Mouse (Mus musculus) kidney, adult 9 months (tissue): ENCODE results near the gene Psmg3.
A peak's percentile ranks its signal among the peaks of the same experiment; 100 is the strongest.

ENCODE experiments used
- DNase-seq: peaks from one replicate; pipeline ENCODE4 v3.0.0; 2022

Psmg3 gene

DNA sequence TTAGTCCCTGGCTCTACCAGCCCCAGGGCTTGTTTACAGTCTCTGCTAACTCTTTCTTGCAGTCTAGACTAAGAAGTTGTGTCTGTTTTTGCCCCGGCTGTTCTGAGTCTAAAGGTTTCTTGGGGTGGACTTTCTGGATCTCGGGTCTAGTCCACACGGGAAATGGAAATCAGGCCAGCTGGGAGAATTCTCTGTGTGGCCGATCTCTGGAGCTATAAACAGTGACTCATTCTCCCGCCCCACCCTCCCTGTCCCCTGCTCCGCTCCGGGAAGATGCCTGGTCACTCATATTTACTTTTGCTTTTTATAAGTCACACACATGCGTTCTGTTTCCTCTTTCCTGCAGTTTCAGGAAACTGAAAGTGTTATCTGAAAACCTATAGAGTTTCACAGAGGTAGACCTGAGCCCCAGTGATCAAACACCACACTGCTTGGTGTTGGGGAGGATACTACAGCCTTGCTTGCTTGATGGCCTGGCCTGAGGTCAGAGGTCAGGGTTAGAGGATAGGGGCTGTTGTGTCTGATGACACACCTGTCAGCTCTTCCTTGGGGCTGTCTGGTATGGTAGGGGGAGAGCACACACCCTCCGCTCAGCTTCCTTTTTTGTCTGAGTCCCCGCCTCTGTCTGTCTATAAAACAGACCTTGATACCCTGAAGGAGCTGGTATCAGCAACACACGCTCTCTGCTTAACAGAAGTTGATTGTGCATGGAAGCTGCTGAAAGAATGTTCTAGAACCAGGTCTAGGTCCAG lies 33.2 kb downstream of the Psmg3 start:
- DNase-seq = peak; percentile 88

- DNase-seq = no peak
Observed at GRCm38 (mm10) chr5:139792966-139793337, 33.7 kb downstream of the Psmg3 start.

DNA sequence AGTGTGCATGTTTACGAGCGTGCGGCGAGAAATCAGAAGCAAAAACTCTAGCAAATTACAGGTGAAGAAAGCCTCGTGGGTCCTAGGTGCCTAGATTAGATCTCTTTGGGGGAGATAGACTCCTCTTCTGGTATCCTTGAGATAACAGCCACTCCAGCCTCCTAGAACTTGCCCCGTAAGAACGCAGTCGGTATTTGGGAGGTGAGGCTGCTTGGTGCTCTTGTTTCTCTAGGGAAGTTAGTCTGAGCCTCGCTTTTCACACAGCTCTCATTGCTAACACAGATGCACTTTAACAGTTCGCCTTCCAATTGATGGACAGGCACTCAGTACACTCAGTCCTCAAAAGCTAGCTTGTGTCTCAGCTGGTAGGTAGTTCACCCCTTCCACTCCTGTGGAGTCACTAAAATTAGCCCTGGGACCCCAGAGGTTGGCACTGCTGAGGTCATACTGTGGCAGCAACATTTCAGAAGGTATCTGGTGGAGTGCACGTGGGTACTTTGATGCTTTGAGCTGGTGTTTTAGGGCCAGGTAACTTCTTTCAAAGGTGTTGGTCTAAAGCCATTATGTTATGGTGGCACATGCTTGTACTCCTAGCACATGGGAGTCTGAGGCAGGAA lies 34.4 kb downstream of the Psmg3 start:
- no peak for DNase-seq

DNA sequence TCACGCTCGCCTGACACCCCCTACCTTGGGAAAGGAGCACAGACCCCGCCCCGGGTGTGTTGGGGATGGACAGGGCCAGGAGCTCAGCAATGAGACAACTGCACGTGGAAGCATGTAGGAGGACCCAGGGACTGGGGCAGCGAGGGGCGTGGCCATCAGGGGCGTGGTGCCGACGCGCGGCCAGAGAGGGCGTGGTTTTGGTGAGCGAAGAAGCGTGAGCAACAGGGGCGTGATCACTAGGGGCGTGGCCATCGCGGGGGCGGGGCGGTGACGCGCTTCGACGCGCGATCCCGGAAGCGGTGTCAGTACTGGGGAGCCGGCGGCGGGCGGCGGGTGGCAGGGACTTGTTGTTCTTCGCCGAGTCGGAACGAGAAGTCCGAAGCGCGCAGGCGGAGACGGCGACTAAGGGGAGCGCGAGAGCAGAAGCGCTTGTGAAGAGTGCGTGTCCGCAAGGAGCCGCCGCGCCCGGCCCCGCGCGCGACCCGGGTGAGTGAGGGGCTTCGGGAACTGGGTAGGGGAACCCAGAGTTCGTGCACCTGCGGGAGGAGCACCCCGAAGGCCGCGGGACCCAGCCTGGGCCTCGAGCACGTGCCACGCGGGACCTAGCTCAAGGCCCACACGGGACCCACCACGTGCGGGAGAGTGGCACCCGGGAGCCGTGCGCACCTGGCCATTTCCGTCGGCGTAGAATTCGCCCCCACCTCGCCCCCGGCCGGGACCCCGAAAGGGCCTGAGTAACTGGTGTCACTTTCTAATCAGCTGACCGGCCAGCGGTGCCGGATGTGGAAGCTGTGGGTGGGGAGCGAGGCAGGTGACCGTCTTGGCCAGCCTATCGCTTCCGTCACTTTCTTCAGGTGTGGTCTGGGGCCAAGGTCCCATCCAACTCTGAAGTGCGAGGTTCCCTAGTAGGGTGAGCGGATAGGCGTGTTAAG lies 35.2 kb downstream of the Psmg3 start, which contains the start of gene Mafk:
Gene Mafk, plus strand, starts transcription at position 287 of the 932 bp plus-strand sequence.
- DNase-seq = peak; percentile 98

- peak; percentile 34 for DNase-seq
Observed at GRCm38 (mm10) chr5:139789466-139789865, 37.2 kb downstream of the Psmg3 start.

DNA sequence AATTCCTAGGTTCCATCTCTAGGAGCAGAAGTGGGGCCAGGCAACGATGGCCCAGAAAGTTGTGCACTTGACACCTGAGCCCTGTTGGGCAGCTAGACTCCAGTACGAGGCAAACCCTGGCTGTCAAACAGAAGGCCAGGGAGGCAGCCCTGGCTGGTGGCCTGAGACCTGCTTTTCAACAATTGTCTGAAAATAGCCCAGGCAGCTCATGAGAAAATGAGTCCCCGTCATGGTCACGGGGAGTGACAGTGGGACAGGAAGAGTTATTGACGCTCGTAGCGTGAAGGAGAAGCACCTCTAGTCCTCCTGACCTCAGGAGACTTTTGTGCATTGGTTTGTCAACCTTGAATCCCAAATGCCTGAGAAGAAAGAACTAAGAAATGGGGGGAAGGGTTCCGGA lies 45.3 kb downstream of the Psmg3 start:
- no peak for DNase-seq

GRCm38 (mm10) chr5:139776966-139777365 lies 49.7 kb downstream of the Psmg3 start:
- no peak for DNase-seq

GRCm38 (mm10) chr5:139775216-139775926 lies 51.3 kb downstream of the Psmg3 start, which contains the start of gene Ints1:
TSS of gene Ints1 (minus strand) at chr5:139775674.
- peak; percentile 98 for DNase-seq
